Mouse (Mus musculus) lung, postnatal 10 days (tissue): ENCODE measurements around the gene Csf2ra.
"Not testable (repeated sequence)": the region's sequence is repeated elsewhere in the genome, so short reads cannot be mapped to it uniquely, and the experiment has no call there.

Experiments used
- DNase-seq: peaks from one replicate; pipeline ENCODE4 v3.0.0; 2021

The Csf2ra gene

GRCm38 (mm10) chr19:61224678-61225525 lies 3.3 kb downstream of the Csf2ra start:
- DNase-seq, result peak; percentile 30

- peak; percentile 7 for DNase-seq
Observed at GRCm38 (mm10) chr19:61223706-61224328, 4.4 kb downstream of the Csf2ra start.

- DNase-seq, result not testable (repeated sequence)
Observed at GRCm38 (mm10) chr19:61207506-61207905, 20.7 kb downstream of the Csf2ra start.

- peak; percentile 16 for DNase-seq
Observed at GRCm38 (mm10) chr19:61199836-61200235, 28.4 kb downstream of the Csf2ra start.

- DNase-seq, result peak; percentile 92
Observed at GRCm38 (mm10) chr19:61199316-61199715, 28.9 kb downstream of the Csf2ra start.

GRCm38 (mm10) chr19:61183590-61183989 lies 44.6 kb downstream of the Csf2ra start, which contains the start of gene Gm6020:
Gene Gm6020, plus strand, starts transcription at chr19:61183890.
- not testable (repeated sequence) for DNase-seq

- no peak for DNase-seq
Observed at GRCm38 (mm10) chr19:61175756-61176324, 52.4 kb downstream of the Csf2ra start, which contains the start of gene Gm7102. Gene Gm7102, minus strand, starts transcription at chr19:61176309.
